Mouse (Mus musculus): ENCODE data around the gene Helz.

DNA sequence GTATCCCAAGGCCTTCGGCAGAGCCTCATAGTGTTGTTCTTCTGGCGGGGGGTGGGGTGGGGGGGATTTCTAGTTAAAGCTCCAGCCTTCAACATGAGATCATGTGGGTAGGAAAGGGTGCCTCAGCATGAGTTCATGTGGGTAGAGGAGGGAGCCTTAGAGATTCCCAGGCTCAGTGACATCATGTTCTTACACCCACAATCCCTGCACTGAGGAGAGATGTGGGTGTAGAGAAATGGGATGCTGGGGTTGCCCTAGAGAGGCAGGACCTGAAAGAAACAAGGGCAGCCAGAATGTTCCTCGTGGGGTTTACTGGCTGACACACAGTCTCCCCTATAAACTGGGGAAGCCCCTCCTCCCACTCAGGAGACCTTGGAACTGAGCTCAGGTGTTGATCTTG is 162.6 kb downstream of the Helz start:
- TF ChIP-seq CTCF (IDR thresholded peaks at IDR 0.05; ENCODE audit: low read depth) (no peak), EP300 (optimal IDR thresholded peaks at IDR 0.05) (no peak)
